Mouse (Mus musculus): ENCODE data around the gene Crtc1.

The Crtc1 gene

GRCm38 (mm10) chr8:70439055-70439847 is at the start of gene Crtc1:
TSS of gene Crtc1 (minus strand) at chr8:70439579.
- peak; percentile 93 to 95 for DNase-seq (ENCODE audit: low spot score in 2 of 2)

GRCm38 (mm10) chr8:70488931-70489470 is 49.6 kb upstream of the Crtc1 start:
- no peak for DNase-seq (ENCODE audit: low spot score in 2 of 2)

GRCm38 (mm10) chr8:70487993-70488796 is 48.8 kb upstream of the Crtc1 start:
- no peak for DNase-seq (ENCODE audit: low spot score in 2 of 2)

- DNase-seq (ENCODE audit: low spot score in 2 of 2) = peak in 1 of 2 experiments; percentile 46
These were observed 47.7 kb upstream of the Crtc1 start, which contains the start of gene Tmem59l for GRCm38 (mm10) chr8:70486941-70487520. TSS of gene Tmem59l (minus strand) at chr8:70487358.

GRCm38 (mm10) chr8:70486191-70486681 is 46.9 kb upstream of the Crtc1 start:
- DNase-seq (ENCODE audit: low spot score in 2 of 2) = no peak

- no peak for DNase-seq (ENCODE audit: low spot score in 2 of 2)
These were observed 43.6 kb upstream of the Crtc1 start for GRCm38 (mm10) chr8:70482943-70483342.

GRCm38 (mm10) chr8:70481908-70482307 is 42.5 kb upstream of the Crtc1 start:
- DNase-seq (ENCODE audit: low spot score in 2 of 2) = peak in 1 of 2 experiments; percentile 76

GRCm38 (mm10) chr8:70477269-70477982 is 38.0 kb upstream of the Crtc1 start:
- no peak for DNase-seq (ENCODE audit: low spot score in 2 of 2)

- peak; percentile 76 to 90 for DNase-seq (ENCODE audit: low spot score in 2 of 2)
These were observed 37.2 kb upstream of the Crtc1 start, which contains the start of gene Klhl26 for GRCm38 (mm10) chr8:70476333-70477268. TSS of gene Klhl26 (minus strand) at chr8:70476968.

GRCm38 (mm10) chr8:70471856-70472255 is 32.5 kb upstream of the Crtc1 start:
- no peak for DNase-seq (ENCODE audit: low spot score in 2 of 2)

GRCm38 (mm10) chr8:70469938-70470337 is 30.6 kb upstream of the Crtc1 start:
- no peak for DNase-seq (ENCODE audit: low spot score in 2 of 2)

- DNase-seq (ENCODE audit: low spot score in 2 of 2) = no peak
These were observed 30.0 kb upstream of the Crtc1 start for GRCm38 (mm10) chr8:70469295-70469916.

GRCm38 (mm10) chr8:70468733-70469132 is 29.4 kb upstream of the Crtc1 start:
- DNase-seq (ENCODE audit: low spot score in 2 of 2) = no peak

- DNase-seq (ENCODE audit: low spot score in 2 of 2) = no peak
These were observed 28.5 kb upstream of the Crtc1 start for GRCm38 (mm10) chr8:70467907-70468306.

GRCm38 (mm10) chr8:70467229-70467725 is 27.9 kb upstream of the Crtc1 start:
- no peak for DNase-seq (ENCODE audit: low spot score in 2 of 2)

- DNase-seq (ENCODE audit: low spot score in 2 of 2) = no peak
These were observed 27.4 kb upstream of the Crtc1 start for GRCm38 (mm10) chr8:70466771-70467170.

GRCm38 (mm10) chr8:70466305-70466704 is 26.9 kb upstream of the Crtc1 start:
- DNase-seq (ENCODE audit: low spot score in 2 of 2) = no peak

GRCm38 (mm10) chr8:70465701-70466100 is 26.3 kb upstream of the Crtc1 start:
- no peak for DNase-seq (ENCODE audit: low spot score in 2 of 2)

- no peak for DNase-seq (ENCODE audit: low spot score in 2 of 2)
These were observed 24.8 kb upstream of the Crtc1 start for GRCm38 (mm10) chr8:70464162-70464561.

Data from left cerebral cortex, adult 9 months (tissue).